Mouse (Mus musculus): ENCODE measurements around the gene Arhgef3.

Arhgef3 gene

DNA sequence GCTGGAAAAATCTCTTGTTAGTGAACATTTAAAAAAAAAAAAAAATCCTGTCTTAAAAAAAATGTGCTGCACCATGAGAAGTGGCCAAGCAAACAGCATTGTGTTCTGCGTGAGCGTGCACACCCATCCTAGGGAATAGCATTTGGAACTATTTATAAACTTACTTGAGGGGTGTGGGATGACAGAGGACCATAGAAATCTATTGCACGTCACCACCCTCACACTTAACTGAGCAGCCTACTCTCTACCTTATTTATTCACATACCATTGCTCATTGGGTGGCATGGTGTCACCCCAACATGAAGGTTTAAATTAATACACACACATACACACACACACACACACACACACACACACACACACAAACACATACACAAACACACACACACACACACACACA, 234.4 kb downstream of the Arhgef3 start:
- peak; percentile 30 for DNase-seq

GRCm38 (mm10) chr14:27349828-27350729, 235.4 kb downstream of the Arhgef3 start:
- DNase-seq, result no peak

DNA sequence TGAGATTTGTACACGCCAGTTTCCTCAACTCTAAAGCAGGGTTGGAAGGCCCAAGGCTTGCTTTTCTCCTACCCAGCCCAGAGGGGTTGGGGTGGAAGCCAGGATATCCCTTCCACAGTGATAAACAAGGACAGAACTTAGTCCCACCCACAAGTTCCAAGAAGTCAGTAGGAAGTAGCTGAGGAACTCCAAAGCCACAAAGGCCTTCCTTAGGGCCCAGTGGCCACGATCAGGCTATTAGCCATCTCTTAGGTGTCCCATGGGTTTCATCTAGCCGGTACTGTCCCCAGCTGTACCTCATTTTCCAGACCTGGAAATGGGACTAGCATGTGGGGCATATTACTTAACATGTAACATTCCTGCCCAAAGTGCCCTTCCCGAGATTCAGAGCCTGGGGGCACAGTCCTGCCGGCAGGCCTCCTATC, 236.4 kb downstream of the Arhgef3 start:
- DNase-seq, result no peak

- DNase-seq, result no peak
These were observed 236.9 kb downstream of the Arhgef3 start for GRCm38 (mm10) chr14:27351476-27352079.

- no peak for DNase-seq
These were observed 237.8 kb downstream of the Arhgef3 start for GRCm38 (mm10) chr14:27352470-27352869.

DNA sequence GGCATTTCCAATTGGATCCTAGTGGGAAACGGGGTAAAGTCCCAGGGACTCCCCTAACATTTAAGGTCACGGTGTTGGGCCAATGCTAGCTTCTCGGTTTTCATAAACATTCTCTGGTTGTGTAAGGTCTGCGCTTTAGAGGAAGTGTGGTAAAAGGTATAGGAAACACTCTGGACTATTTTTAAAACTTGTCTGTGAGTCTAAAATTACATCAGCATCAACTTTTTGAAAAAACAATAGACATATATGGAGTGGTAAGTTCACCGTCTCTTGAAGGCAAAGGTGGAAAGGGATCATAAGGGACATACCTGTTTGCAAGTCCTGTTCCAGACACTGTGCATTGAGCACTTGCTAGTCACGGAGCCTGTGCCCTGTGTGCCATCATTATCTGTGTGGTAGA, 240.5 kb downstream of the Arhgef3 start:
- DNase-seq, result no peak

- no peak for DNase-seq
These were observed 241.2 kb downstream of the Arhgef3 start for GRCm38 (mm10) chr14:27355937-27356336.

DNA sequence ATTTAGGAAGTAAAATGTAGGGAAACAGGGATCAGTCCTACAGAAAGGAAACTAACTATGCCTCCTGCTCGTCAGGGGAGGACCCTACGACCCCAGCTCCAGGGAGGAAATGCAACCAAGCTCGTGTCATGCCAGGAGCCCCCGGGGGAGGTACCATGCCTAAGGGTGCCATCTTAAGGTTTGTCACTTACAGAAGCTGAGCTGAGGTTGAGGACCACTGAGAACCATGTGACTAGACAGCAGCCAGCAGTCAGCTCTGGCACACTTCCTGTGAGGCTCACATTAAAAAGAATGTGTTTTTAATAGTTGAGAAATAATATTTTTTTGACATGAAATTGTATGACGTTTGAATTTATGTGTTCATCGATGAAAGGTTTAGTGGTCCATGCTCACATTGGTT, 242.4 kb downstream of the Arhgef3 start:
- DNase-seq, result no peak

DNA sequence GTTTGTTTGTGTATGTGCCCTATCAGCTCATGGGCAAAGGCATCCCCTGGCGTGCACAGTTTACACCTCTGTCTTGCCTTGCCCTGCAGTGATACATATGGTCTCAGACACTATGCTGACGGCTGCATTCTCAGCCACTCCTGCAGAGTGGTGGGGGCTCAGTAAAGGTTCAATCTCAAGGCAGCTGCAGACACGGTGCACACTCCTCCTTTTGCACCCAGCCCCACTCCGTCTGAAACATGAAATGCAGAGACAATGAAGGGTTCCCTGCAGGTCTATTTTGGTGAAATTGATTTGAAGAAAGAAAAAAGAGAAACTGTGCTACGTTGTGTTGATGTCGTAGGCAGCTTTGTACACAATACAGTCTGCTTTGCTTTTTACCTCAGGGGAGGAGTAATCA, 243.5 kb downstream of the Arhgef3 start:
- DNase-seq, result no peak

GRCm38 (mm10) chr14:27360849-27361248, 246.2 kb downstream of the Arhgef3 start:
- DNase-seq, result no peak

DNA sequence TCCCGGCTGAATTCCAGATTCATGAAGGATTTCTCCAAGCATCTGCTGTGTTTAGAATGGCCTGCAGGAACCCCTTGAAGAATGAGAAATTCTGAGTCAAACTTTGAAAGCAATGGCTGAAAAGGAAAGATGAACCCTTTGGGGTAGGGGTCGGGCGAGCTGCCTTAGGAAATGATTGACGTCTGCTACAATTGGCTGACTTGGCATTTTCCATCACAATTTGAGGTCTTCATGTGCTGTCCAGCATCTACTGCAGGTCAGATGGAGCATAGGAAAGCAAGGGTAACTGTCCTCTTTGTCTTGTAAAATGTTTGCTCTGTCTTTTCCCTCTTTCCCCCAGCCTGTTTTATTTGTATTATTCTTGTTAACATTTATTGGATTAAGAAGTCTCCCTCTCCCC, 246.8 kb downstream of the Arhgef3 start:
- DNase-seq, result no peak

DNA sequence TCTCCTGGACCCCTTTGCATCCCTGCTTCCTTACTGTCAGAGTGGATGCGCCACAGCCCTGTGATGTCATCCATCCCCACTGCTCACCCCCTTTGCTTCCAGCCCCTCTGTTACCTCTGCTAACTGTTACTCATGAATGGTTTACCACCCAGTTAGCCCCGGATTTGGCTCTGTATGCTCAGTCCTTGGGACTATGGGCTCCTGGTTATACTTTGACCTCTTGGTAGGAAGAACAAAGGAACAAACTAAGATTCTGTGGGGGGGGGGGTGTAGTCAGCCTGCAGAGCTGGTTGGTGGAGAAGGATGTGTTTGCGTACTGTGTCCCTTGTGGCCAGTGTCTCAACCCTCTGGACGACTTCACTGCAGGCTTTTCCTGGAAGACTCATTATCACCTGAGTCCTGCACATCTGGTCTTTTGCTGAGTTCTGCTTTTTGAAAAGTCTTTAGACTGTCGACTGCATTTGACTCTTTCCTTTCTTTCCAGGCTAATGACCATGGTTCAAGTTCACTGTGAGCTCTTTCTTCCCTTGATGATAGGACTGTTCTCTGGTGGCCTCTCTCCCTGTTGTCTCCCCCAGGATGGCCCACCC, 250.1 kb downstream of the Arhgef3 start:
- DNase-seq, result no peak

DNA sequence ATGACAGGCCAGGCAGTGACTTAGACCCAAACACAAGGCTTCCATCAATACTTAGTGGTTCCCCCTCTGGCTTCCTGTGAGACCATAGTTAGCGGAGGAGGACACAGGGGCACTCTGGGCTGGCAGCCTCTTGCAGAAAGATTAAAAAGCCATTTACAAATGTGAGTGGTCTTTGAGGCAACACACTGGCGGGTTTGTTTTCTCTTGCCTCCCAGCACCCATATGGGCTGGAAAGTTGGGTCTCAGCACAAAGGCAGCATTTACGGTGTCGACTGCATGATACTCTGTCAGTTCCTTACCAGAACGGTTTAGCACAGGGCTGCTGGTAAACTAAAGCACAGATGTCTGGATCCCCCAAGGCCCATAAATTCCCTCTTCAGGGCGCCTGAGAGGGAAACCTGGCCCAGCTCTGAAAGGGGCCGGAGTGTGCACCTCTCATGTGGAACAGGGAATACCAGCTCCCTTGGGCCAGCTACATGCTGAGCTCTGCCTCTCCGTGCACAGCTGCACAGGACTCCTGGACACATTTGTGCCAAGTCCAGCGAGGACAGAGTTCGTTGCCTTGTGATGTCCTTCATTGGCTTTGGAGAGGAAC, 252.5 kb downstream of the Arhgef3 start:
- no peak for DNase-seq

- no peak for DNase-seq
These were observed 253.9 kb downstream of the Arhgef3 start for GRCm38 (mm10) chr14:27368619-27369018.

GRCm38 (mm10) chr14:27369503-27369902, 254.8 kb downstream of the Arhgef3 start:
- no peak for DNase-seq

- no peak for DNase-seq
These were observed 257.0 kb downstream of the Arhgef3 start for GRCm38 (mm10) chr14:27371669-27372076.

GRCm38 (mm10) chr14:27373498-27373897, 258.8 kb downstream of the Arhgef3 start:
- DNase-seq, result no peak

GRCm38 (mm10) chr14:27376115-27376648, 261.5 kb downstream of the Arhgef3 start:
- DNase-seq, result no peak

- DNase-seq, result no peak
These were observed 264.0 kb downstream of the Arhgef3 start for GRCm38 (mm10) chr14:27378669-27379068.

DNA sequence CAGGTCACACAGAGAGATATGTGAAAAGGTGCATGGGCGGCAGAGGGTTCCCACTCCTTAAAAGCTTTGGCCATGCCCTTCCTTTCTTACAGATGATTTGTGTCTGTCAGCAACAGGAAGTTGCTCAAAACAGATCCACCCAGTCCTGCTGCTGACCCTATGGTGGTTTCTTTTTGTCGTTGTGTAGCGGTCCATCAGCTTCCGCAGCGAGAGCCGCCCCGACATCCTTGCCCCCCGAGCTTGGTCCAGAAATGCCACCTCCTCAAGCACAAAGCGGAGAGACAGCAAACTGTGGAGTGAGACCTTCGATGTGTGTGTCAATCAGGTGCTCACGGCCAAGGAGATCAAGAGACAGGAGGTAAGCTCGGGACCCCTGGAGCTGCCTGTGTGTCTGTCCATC, 264.7 kb downstream of the Arhgef3 start:
- no peak for DNase-seq

DNA sequence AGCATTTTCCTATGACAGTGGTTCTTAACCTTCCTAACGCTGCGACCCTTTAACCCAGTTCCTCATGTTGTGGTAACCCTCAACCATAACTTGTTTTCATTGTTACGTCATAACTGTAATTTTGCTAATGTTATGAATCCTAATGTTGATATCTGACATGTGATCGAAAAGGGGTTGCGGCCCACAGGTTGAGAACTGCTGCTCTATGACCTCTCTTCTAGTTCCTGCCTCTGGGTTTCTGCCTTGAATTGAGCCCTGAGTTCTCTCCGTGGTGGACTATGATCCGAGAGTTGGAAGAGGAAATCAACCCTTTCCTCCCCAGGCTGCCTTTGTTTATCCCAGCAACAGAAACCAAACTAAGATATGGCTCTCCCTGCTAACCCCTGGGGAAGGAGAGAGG, 266.8 kb downstream of the Arhgef3 start:
- DNase-seq, result no peak

- DNase-seq, result no peak
These were observed 268.7 kb downstream of the Arhgef3 start for GRCm38 (mm10) chr14:27383321-27383830.

GRCm38 (mm10) chr14:27384143-27384542, 269.4 kb downstream of the Arhgef3 start:
- DNase-seq, result no peak

All from right cerebral cortex, adult 18-20 months (tissue).